Mouse (Mus musculus) intestine, embryonic 16.5 days (tissue): ENCODE data around the gene Dlg2. TPM values are rescaled to one million over a fixed set of nuclear protein-coding genes. Genes with fewer than 3 reads are reported as not detected.
A peak's percentile ranks its signal among the peaks of the same experiment; 100 is the strongest.

Experiments used
- ATAC-seq: fragments of 200-750 bp; cut with Nextera tagmentation; 2 replicates; pipeline ENCODE4 v1.8.0; 2017; ENCODE audit warnings: moderate TSS enrichment, moderate library complexity
- H3K27ac ChIP-seq: fragments of 300-500 bp; sonication (generic); 2 replicates; pipeline ENCODE4 v1.5.1; 2014; ENCODE audit warnings: mild to moderate bottlenecking, low read length
- H3K27me3 ChIP-seq: fragments of 300-500 bp; sonication (generic); replicated peaks from 2 replicates; pipeline ENCODE4 v1.6.1; 2014; ENCODE audit warnings: low read length, control low read depth, mixed read lengths; ENCODE audit not compliant: control insufficient read depth, insufficient read depth
- H3K36me3 ChIP-seq: fragments of 300-500 bp; sonication (generic); 2 replicates; pipeline ENCODE4 v1.6.1; 2014; ENCODE audit warnings: low read length, control low read depth; ENCODE audit not compliant: control insufficient read depth, insufficient read depth
- H3K4me1 ChIP-seq: fragments of 300-500 bp; sonication (generic); 2 replicates; pipeline ENCODE4 v1.6.1; 2014; ENCODE audit warnings: low read length, control low read depth, mixed read lengths; ENCODE audit not compliant: control insufficient read depth, insufficient read depth
- H3K4me2 ChIP-seq: fragments of 300-500 bp; sonication (generic); 2 replicates; pipeline ENCODE4 v1.6.1; 2014; ENCODE audit warnings: low read depth, low read length, control low read depth
- H3K4me3 ChIP-seq: fragments of 300-500 bp; sonication (generic); 2 replicates; pipeline ENCODE4 v1.5.1; 2014; ENCODE audit warnings: mild to moderate bottlenecking, low read length
- H3K9ac ChIP-seq: fragments of 300-500 bp; sonication (generic); 2 replicates; pipeline ENCODE4 v1.6.1; 2014; ENCODE audit warnings: low read depth, low read length
- H3K9me3 ChIP-seq: fragments of 300-500 bp; sonication (generic); 2 replicates; pipeline ENCODE4 v1.6.1; 2016; ENCODE audit warnings: low read length, control low read depth; ENCODE audit not compliant: control insufficient read depth
- WGBS: fragments of 180-500 bp; shearing (Covaris S2); extraction: QIAGEN DNeasy Blood & Tissue Kit; methylation state at CpG from one replicate; pipeline ENCODE4 v1.1.7; 2014; 5-methylcytosine and 5-hydroxymethylcytosine counted together
- polyA plus RNA-seq: library from polyadenylated mRNA; unstranded; fragments of >200 nt; fragmentation: Nextera tagmentation; extraction: Ambion mirVana; gene quantifications from 2 replicates; pipeline ENCODE4 v1.2.1, GENCODE M21; 2015

The Dlg2 gene
- polyA plus RNA-seq, 1 experiment from 2014 or later, result 3.9 TPM

DNA sequence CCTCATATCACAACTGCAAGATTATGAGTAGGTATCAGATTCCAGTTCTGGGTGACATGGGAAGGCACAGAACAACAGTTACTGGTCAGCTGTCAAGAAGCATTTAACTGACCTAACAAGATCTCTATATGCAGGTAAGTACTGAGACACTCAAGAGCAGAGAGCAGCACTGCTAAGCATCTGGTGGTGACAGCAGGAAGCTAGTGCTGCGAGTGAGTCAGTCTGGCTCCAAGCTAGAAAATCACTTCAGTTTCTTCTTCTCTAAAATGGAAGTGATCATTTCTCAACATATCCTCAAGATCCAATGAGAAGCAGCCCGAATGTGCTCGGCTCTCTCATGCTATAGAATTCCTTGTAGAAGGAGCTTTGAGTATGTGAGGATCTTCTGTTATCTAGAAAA is 1618.7 kb downstream of the Dlg2 start:
- ATAC-seq, result no peak
- H3K36me3 ChIP-seq, result no peaks in the 10 kb centered on the region
- H3K4me3 ChIP-seq, result no peak overlapping the region
- no peaks in the 10 kb centered on the region for H3K9me3 ChIP-seq
- no peak overlapping the region for H3K27ac ChIP-seq
- no peaks in the 10 kb centered on the region for H3K4me1 ChIP-seq
- H3K27me3 ChIP-seq, result no peaks in the 10 kb centered on the region; the same call in 1 of the 2 replicates
- WGBS, result 60% methylated on average over 3 of the region's 3 CpGs
- no peak overlapping the region for H3K4me2 ChIP-seq
- no peak overlapping the region for H3K9ac ChIP-seq

DNA sequence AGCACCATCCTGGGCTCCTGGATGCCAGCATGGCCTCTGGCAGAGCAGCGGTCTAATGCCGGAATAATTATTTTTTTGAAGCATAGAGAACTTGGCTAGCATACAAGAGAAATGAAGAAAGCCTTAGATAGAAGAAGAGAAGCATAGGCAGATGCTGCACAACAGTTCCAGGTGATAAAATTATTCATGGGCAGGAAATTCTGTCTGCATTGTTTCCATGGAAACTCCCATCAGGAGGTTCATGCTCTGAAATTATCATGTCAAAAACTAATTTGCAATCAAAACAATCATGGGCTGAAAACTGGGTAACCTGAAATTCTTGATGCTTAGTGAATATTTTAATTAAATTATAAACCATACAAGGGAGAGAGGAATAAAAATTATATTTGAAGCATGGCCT is 1624.4 kb downstream of the Dlg2 start:
- WGBS, result 88% methylated on average over 2 of the region's 2 CpGs
- Histone ChIP-seq H3K9me3 (no peaks in the 10 kb centered on the region), H3K27me3 (0 out of 2 replicates have a peak, but pooled peaks cover 4% of the 10 kb centered on the region), H3K4me1 (no peaks in the 10 kb centered on the region), H3K27ac (no peak overlapping the region), H3K4me3 (no peak overlapping the region), H3K36me3 (no peaks in the 10 kb centered on the region), H3K4me2 (no peak overlapping the region), H3K9ac (no peak overlapping the region)
- no peak for ATAC-seq

GRCm38 (mm10) chr7:92102892-92103543 is 1626.5 kb downstream of the Dlg2 start:
- no peak overlapping the region for H3K4me3 ChIP-seq
- H3K9ac ChIP-seq, result no peak overlapping the region
- H3K27me3 ChIP-seq, result 0 out of 2 replicates have a peak, but pooled peaks cover 4% of the 10 kb centered on the region
- no peak overlapping the region for H3K27ac ChIP-seq
- H3K4me1 ChIP-seq, result no peaks in the 10 kb centered on the region
- ATAC-seq, result peak; percentile 73
- H3K4me2 ChIP-seq, result no peak overlapping the region
- no peaks in the 10 kb centered on the region for H3K9me3 ChIP-seq
- no peaks in the 10 kb centered on the region for H3K36me3 ChIP-seq
- 17% methylated on average over 4 of the region's 4 CpGs for WGBS

GRCm38 (mm10) chr7:92105477-92105876 is 1629.0 kb downstream of the Dlg2 start:
- ATAC-seq, result no peak
- H3K36me3 ChIP-seq, result no peaks in the 10 kb centered on the region
- 0 out of 2 replicates have a peak, but pooled peaks cover 4% of the 10 kb centered on the region for H3K27me3 ChIP-seq
- H3K9me3 ChIP-seq, result no peaks in the 10 kb centered on the region
- no peaks in the 10 kb centered on the region for H3K4me1 ChIP-seq
- no peak overlapping the region for H3K4me2 ChIP-seq
- H3K4me3 ChIP-seq, result no peak overlapping the region
- H3K9ac ChIP-seq, result no peak overlapping the region
- no peak overlapping the region for H3K27ac ChIP-seq
- 27% methylated on average over 2 of the region's 2 CpGs for WGBS

DNA sequence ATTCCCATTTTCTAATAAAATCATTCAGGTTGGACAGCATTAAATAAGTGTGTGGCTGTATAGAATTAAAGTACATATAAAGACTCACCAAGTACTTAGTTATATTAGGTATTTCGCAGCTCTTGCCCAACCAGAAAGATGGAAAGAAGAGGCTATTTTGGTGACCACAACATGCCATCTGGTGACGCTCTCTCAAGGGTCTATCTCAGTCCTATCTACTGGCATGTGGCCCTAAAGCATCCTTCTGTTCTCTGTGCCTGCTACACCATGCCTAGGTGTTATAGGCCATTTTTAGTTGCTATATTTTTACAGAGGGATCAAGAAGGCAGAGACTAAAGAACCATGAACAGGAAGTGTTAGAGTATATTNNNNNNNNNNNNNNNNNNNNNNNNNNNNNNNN is 1629.5 kb downstream of the Dlg2 start:
- 80% methylated on average over 2 of the region's 2 CpGs for WGBS
- no peaks in the 10 kb centered on the region for H3K9me3 ChIP-seq
- no peak overlapping the region for H3K9ac ChIP-seq
- H3K36me3 ChIP-seq, result no peaks in the 10 kb centered on the region
- no peak overlapping the region for H3K27ac ChIP-seq
- no peak overlapping the region for H3K4me3 ChIP-seq
- no peaks in the 10 kb centered on the region for H3K4me1 ChIP-seq
- H3K27me3 ChIP-seq, result 0 out of 2 replicates have a peak, but pooled peaks cover 4% of the 10 kb centered on the region
- H3K4me2 ChIP-seq, result no peak overlapping the region
- ATAC-seq, result no peak

GRCm38 (mm10) chr7:92113065-92113464 is 1636.6 kb downstream of the Dlg2 start:
- Histone ChIP-seq H3K4me2 (no peak overlapping the region), H3K27ac (no peak overlapping the region), H3K27me3 (no peaks in the 10 kb centered on the region), H3K9me3 (no peaks in the 10 kb centered on the region), H3K4me1 (no peaks in the 10 kb centered on the region), H3K4me3 (no peak overlapping the region), H3K36me3 (no peaks in the 10 kb centered on the region), H3K9ac (no peak overlapping the region)
- no peak for ATAC-seq
- 84% methylated on average over 4 of the region's 4 CpGs for WGBS

GRCm38 (mm10) chr7:92115237-92115871 is 1638.9 kb downstream of the Dlg2 start:
- H3K36me3 ChIP-seq, result no peaks in the 10 kb centered on the region
- no peaks in the 10 kb centered on the region for H3K9me3 ChIP-seq
- H3K27ac ChIP-seq, result no peak overlapping the region
- H3K4me3 ChIP-seq, result no peak overlapping the region
- H3K9ac ChIP-seq, result no peak overlapping the region
- H3K4me1 ChIP-seq, result no peaks in the 10 kb centered on the region
- H3K4me2 ChIP-seq, result no peak overlapping the region
- 84% methylated on average over 5 of the region's 5 CpGs for WGBS
- no peaks in the 10 kb centered on the region for H3K27me3 ChIP-seq
- ATAC-seq, result no peak

DNA sequence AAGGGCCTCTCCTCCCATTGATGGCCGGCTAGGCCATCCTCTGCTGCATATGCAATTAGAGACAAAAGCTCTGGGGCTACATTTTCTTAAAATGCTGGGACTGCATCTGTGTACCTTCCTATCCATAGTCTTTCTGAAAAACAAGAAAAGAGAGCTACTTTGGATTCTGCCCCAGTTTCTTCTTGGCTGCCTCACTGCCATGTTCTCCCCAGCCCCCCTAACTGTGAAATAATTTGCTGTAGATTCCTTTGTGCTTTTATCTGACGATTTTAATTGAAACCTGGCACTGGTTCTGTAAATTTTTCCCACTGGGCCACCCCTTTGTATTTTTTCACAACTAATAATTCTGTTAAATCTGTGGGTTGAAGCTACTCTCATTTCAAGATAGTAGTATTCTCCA is 1646.8 kb downstream of the Dlg2 start:
- no peak overlapping the region for H3K4me2 ChIP-seq
- 64% methylated on average over 2 of the region's 2 CpGs for WGBS
- H3K27me3 ChIP-seq, result no peaks in the 10 kb centered on the region
- no peaks in the 10 kb centered on the region for H3K36me3 ChIP-seq
- H3K9ac ChIP-seq, result no peak overlapping the region
- no peaks in the 10 kb centered on the region for H3K4me1 ChIP-seq
- H3K9me3 ChIP-seq, result no peaks in the 10 kb centered on the region
- no peak overlapping the region for H3K27ac ChIP-seq
- H3K4me3 ChIP-seq, result no peak overlapping the region
- ATAC-seq, result no peak

- Histone ChIP-seq H3K9me3 (no peaks in the 10 kb centered on the region), H3K4me1 (no peaks in the 10 kb centered on the region), H3K4me3 (no peak overlapping the region), H3K27me3 (no peaks in the 10 kb centered on the region), H3K9ac (no peak overlapping the region), H3K27ac (no peak overlapping the region), H3K4me2 (no peak overlapping the region), H3K36me3 (no peaks in the 10 kb centered on the region)
- no peak for ATAC-seq
- 49% methylated on average over 3 of the region's 3 CpGs for whole genome bisulfite sequencing
Measured at GRCm38 (mm10) chr7:92125886-92126285, 1649.4 kb downstream of the Dlg2 start.
